Mouse (Mus musculus) lung, adult 2 months (tissue): Measurements from ENCODE around the gene Ankrd12.

ENCODE experiments used
- CTCF ChIP-seq: fragments of 200-500 bp; IDR thresholded peaks from 2 replicates; pipeline ENCODE4 v1.5.1; 2011; ENCODE audit warnings: mild to moderate bottlenecking, low read length, control low read depth; ENCODE audit not compliant: insufficient read depth
- POLR2A ChIP-seq: fragments of 200-500 bp; IDR thresholded peaks from 2 replicates; pipeline ENCODE4 v1.6.1; 2011; ENCODE audit warnings: low read depth, mild to moderate bottlenecking, control low read depth, low read length, borderline replicate concordance; ENCODE audit errors: extremely low read depth

- TF ChIP-seq POLR2A (no peak), CTCF (no peak)
These were observed 157.7 kb downstream of the Ankrd12 start for GRCm38 (mm10) chr17:65919235-65919634.
